Mouse (Mus musculus) ES-Bruce4 (cell line): Measurements from ENCODE around the gene Dnah17. TPM values are rescaled to one million over a fixed set of nuclear protein-coding genes. Genes with fewer than 3 reads are reported as not detected.

ENCODE experiments used
- H3K27ac ChIP-seq: 2 replicates; pipeline ENCODE4 v1.5.1; 2012; ENCODE audit warnings: low read length, inconsistent platforms; ENCODE audit not compliant: insufficient read depth
- H3K27me3 ChIP-seq: 2 replicates; pipeline ENCODE4 v1.6.1; 2012; ENCODE audit warnings: mild to moderate bottlenecking, low read length, inconsistent platforms; ENCODE audit not compliant: control insufficient read depth, poor library complexity, insufficient read depth, severe bottlenecking
- H3K36me3 ChIP-seq: 2 replicates; pipeline ENCODE4 v1.6.1; 2012; ENCODE audit warnings: inconsistent platforms, mild to moderate bottlenecking, low read length, moderate library complexity; ENCODE audit not compliant: control insufficient read depth, poor library complexity, insufficient read depth, severe bottlenecking
- H3K4me1 ChIP-seq: one replicate; pipeline ENCODE4 v1.8.1; 2011; ENCODE audit warnings: low read length; ENCODE audit not compliant: control insufficient read depth, insufficient read depth
- H3K4me3 ChIP-seq: 2 replicates; pipeline ENCODE4 v1.5.1; 2011; ENCODE audit warnings: low read depth, mild to moderate bottlenecking, low read length
- H3K9ac ChIP-seq: 2 replicates; pipeline ENCODE4 v1.6.1; 2012; ENCODE audit warnings: low read depth, mild to moderate bottlenecking, inconsistent platforms; ENCODE audit not compliant: poor library complexity, severe bottlenecking
- H3K9me3 ChIP-seq: replicated peaks from 2 replicates; pipeline ENCODE4 v1.6.1; 2012; ENCODE audit warnings: mild to moderate bottlenecking, low read length, inconsistent platforms; ENCODE audit not compliant: control insufficient read depth, poor library complexity, insufficient read depth, severe bottlenecking
- CTCF ChIP-seq: IDR thresholded peaks from one replicate; pipeline ENCODE4 v1.8.1; 2011; ENCODE audit warnings: low read depth, low read length
- EP300 ChIP-seq: IDR thresholded peaks from 2 replicates; pipeline ENCODE4 v1.6.1; 2011; ENCODE audit warnings: low read depth, low read length; ENCODE audit not compliant: insufficient read depth
- POLR2A ChIP-seq: IDR thresholded peaks from one replicate; pipeline ENCODE4 v1.8.1; 2011; ENCODE audit warnings: low read length; ENCODE audit not compliant: insufficient read depth
- polyA plus RNA-seq: library from polyadenylated mRNA; stranded (reverse); fragments of >200 nt; gene quantifications from 2 replicates; pipeline ENCODE4 v1.2.4, GENCODE M21; 2011; ENCODE audit warnings: low read depth; ENCODE audit not compliant: missing spikeins, insufficient read depth, insufficient read length

Dnah17 gene
- polyA plus RNA-seq, 1 experiment: 0.49 TPM

- H3K27ac ChIP-seq: no peak overlapping the region
- H3K4me3 ChIP-seq: no peak overlapping the region
- H3K36me3 ChIP-seq: no peaks in the 10 kb centered on the region
- peaks cover 5% of the 10 kb centered on the region for H3K4me1 ChIP-seq
- no peaks in the 10 kb centered on the region; the same call in 1 of the 2 replicates for H3K9me3 ChIP-seq
- no peaks in the 10 kb centered on the region for H3K27me3 ChIP-seq
- H3K9ac ChIP-seq: no peak overlapping the region
- TF ChIP-seq EP300 (no peak), CTCF (no peak), POLR2A (no peak)
Observed at GRCm38 (mm10) chr11:118133133-118133751, 2.8 kb upstream of the Dnah17 start.

GRCm38 (mm10) chr11:118132136-118132535, 1.7 kb upstream of the Dnah17 start:
- no peaks in the 10 kb centered on the region for H3K36me3 ChIP-seq
- peaks cover 5% of the 10 kb centered on the region for H3K4me1 ChIP-seq
- no peaks in the 10 kb centered on the region for H3K27me3 ChIP-seq
- no peak overlapping the region for H3K27ac ChIP-seq
- no peak overlapping the region for H3K4me3 ChIP-seq
- no peak overlapping the region for H3K9ac ChIP-seq
- TF ChIP-seq EP300 (no peak), CTCF (no peak), POLR2A (no peak)
- no peaks in the 10 kb centered on the region for H3K9me3 ChIP-seq

GRCm38 (mm10) chr11:118129812-118130211, 622 bp downstream of the Dnah17 start:
- Histone ChIP-seq H3K9me3 (no peaks in the 10 kb centered on the region), H3K27ac (no peak overlapping the region), H3K4me1 (peaks cover 2% of the 10 kb centered on the region), H3K4me3 (no peak overlapping the region), H3K27me3 (no peaks in the 10 kb centered on the region), H3K9ac (no peak overlapping the region), H3K36me3 (no peaks in the 10 kb centered on the region)
- TF ChIP-seq EP300: no peak
- no peak for TF ChIP-seq POLR2A
- TF ChIP-seq CTCF: no peak

GRCm38 (mm10) chr11:118121592-118121991, 8.8 kb downstream of the Dnah17 start:
- H3K4me3 ChIP-seq: no peak overlapping the region
- no peaks in the 10 kb centered on the region for H3K4me1 ChIP-seq
- H3K27me3 ChIP-seq: no peaks in the 10 kb centered on the region
- H3K9me3 ChIP-seq: no peaks in the 10 kb centered on the region
- TF ChIP-seq EP300: no peak
- no peak for TF ChIP-seq CTCF
- TF ChIP-seq POLR2A: no peak
- H3K27ac ChIP-seq: no peak overlapping the region
- H3K36me3 ChIP-seq: no peaks in the 10 kb centered on the region
- H3K9ac ChIP-seq: no peak overlapping the region

- no peaks in the 10 kb centered on the region for H3K27me3 ChIP-seq
- H3K4me1 ChIP-seq: no peaks in the 10 kb centered on the region
- no peak overlapping the region for H3K4me3 ChIP-seq
- no peak overlapping the region for H3K27ac ChIP-seq
- H3K9ac ChIP-seq: no peak overlapping the region
- no peaks in the 10 kb centered on the region for H3K9me3 ChIP-seq
- no peaks in the 10 kb centered on the region for H3K36me3 ChIP-seq
- TF ChIP-seq EP300 (no peak), CTCF (no peak), POLR2A (no peak)
Observed at GRCm38 (mm10) chr11:118118777-118119176, 11.7 kb downstream of the Dnah17 start.

GRCm38 (mm10) chr11:118114581-118115110, 15.8 kb downstream of the Dnah17 start:
- H3K36me3 ChIP-seq: no peaks in the 10 kb centered on the region
- H3K4me1 ChIP-seq: no peaks in the 10 kb centered on the region
- no peaks in the 10 kb centered on the region for H3K9me3 ChIP-seq
- TF ChIP-seq EP300 (no peak), POLR2A (no peak), CTCF (no peak)
- no peak overlapping the region for H3K4me3 ChIP-seq
- no peaks in the 10 kb centered on the region for H3K27me3 ChIP-seq
- no peak overlapping the region for H3K9ac ChIP-seq
- no peak overlapping the region for H3K27ac ChIP-seq
